Mouse (Mus musculus) CH12.LX (cell line): ENCODE data around the gene Slc6a5. TPM values are rescaled to one million over a fixed set of nuclear protein-coding genes. Genes with fewer than 3 reads are reported as not detected.

ENCODE experiments used
- DNase-seq: peaks from one replicate; pipeline ENCODE4 v3.0.0-alpha.2; 2013; ENCODE audit errors: extremely low read depth
- H3K27ac ChIP-seq: 2 replicates; pipeline ENCODE4 v1.5.1; 2012; ENCODE audit warnings: low read depth, mild to moderate bottlenecking, control low read depth, moderate library complexity; ENCODE audit not compliant: insufficient read depth
- H3K27me3 ChIP-seq: replicated peaks from 2 replicates; pipeline ENCODE3; 2012; ENCODE audit warnings: inconsistent platforms
- H3K36me3 ChIP-seq, 2 experiments: replicated peaks in 1 of 2; 2 replicates each; pipeline versions ENCODE3 to v1.6.1; 2012; ENCODE audit warnings: inconsistent platforms in 1 of 2, low read length in 1 of 2, mild to moderate bottlenecking in 1 of 2, mixed read lengths in 1 of 2, moderate library complexity in 1 of 2; ENCODE audit not compliant: control insufficient read depth in 1 of 2, insufficient read depth in 1 of 2
- H3K4me1 ChIP-seq, 2 experiments: 2 replicates each; pipeline ENCODE4 v1.6.1; 2012; ENCODE audit warnings: inconsistent platforms in 1 of 2, moderate library complexity in 1 of 2; ENCODE audit not compliant: insufficient read depth in 2 of 2, control insufficient read depth in 1 of 2
- H3K4me2 ChIP-seq: 2 replicates; pipeline ENCODE4 v1.6.1; 2012; ENCODE audit warnings: low read depth, mild to moderate bottlenecking, control low read depth; ENCODE audit not compliant: poor library complexity, insufficient read depth, severe bottlenecking
- H3K4me3 ChIP-seq, 3 experiments: fragments of 150-350 bp in 1 of 3; sonication (generic) in 1 of 3; replicated peaks in 1 of 3; 2 replicates each; pipeline versions ENCODE3 to v1.5.1; 2011 to 2012; ENCODE audit warnings: low read depth in 2 of 3, low read length in 2 of 3, mild to moderate bottlenecking in 2 of 3, moderate library complexity in 2 of 3, control low read depth in 1 of 3, improper control_type of control experiment in 1 of 3, inconsistent platforms in 1 of 3, mixed read lengths in 1 of 3; ENCODE audit not compliant: poor library complexity in 1 of 3
- H3K79me2 ChIP-seq: replicated peaks from 2 replicates; pipeline ENCODE4 v1.6.1; 2012; ENCODE audit warnings: mild to moderate bottlenecking, moderate library complexity; ENCODE audit not compliant: control insufficient read depth, poor library complexity, insufficient read depth, severe bottlenecking; ENCODE audit errors: extremely low read depth
- H3K9ac ChIP-seq: 2 replicates; pipeline ENCODE4 v1.6.1; 2012; ENCODE audit warnings: low read depth, mild to moderate bottlenecking, control low read depth, moderate library complexity; ENCODE audit not compliant: insufficient read depth
- H3K9me3 ChIP-seq: replicated peaks from 2 replicates; pipeline ENCODE3; 2012; ENCODE audit warnings: low read length, inconsistent platforms, mixed read lengths
- CHD1 ChIP-seq: IDR thresholded peaks from 2 replicates; pipeline ENCODE4 v1.6.1; 2012; ENCODE audit warnings: low read depth, low read length, improper control_type of control experiment, inconsistent platforms
- CHD2 ChIP-seq: IDR thresholded peaks from 2 replicates; pipeline ENCODE4 v1.6.1; 2011; ENCODE audit warnings: low read length, improper control_type of control experiment
- CTCF ChIP-seq, 2 experiments: IDR thresholded peaks in 1 of 2; conservative IDR thresholded peaks in 1 of 2; 2 replicates each; pipeline ENCODE4 v1.5.1; 2011 to 2012; ENCODE audit warnings: low read depth in 2 of 2, low read length in 2 of 2, improper control_type of control experiment in 1 of 2, inconsistent platforms in 1 of 2, mild to moderate bottlenecking in 1 of 2, moderate library complexity in 1 of 2
- ETS1 ChIP-seq: conservative IDR thresholded peaks from 2 replicates; pipeline ENCODE4 v1.6.1; 2012; ENCODE audit warnings: low read depth, mild to moderate bottlenecking, inconsistent platforms, low read length, improper control_type of control experiment, moderate library complexity
- IRF4 ChIP-seq: IDR thresholded peaks from 2 replicates; pipeline ENCODE4 v1.6.1; 2014; ENCODE audit warnings: low read depth, mild to moderate bottlenecking, inconsistent platforms, low read length, improper control_type of control experiment
- JUN ChIP-seq: IDR thresholded peaks from 2 replicates; pipeline ENCODE4 v1.6.1; 2011; ENCODE audit warnings: low read depth, mild to moderate bottlenecking, low read length, improper control_type of control experiment, moderate library complexity; ENCODE audit not compliant: insufficient read depth
- MAX ChIP-seq: IDR thresholded peaks from 2 replicates; pipeline ENCODE4 v1.6.1; 2011; ENCODE audit warnings: low read length, improper control_type of control experiment
- MYC ChIP-seq: IDR thresholded peaks from 2 replicates; pipeline ENCODE4 v1.6.1; 2011; ENCODE audit warnings: low read depth, mild to moderate bottlenecking, improper control_type of control experiment, low read length
- NRF1 ChIP-seq: IDR thresholded peaks from 2 replicates; pipeline ENCODE4 v1.6.1; 2014; ENCODE audit warnings: low read depth, mild to moderate bottlenecking, inconsistent platforms, low read length, improper control_type of control experiment, moderate library complexity
- PAX5 ChIP-seq: IDR thresholded peaks from 2 replicates; pipeline ENCODE4 v1.6.1; 2012; ENCODE audit warnings: low read length, inconsistent platforms, mixed read lengths
- POLR2AphosphoS2 ChIP-seq: IDR thresholded peaks from 2 replicates; pipeline ENCODE4 v1.6.1; 2011; ENCODE audit warnings: low read depth, low read length, improper control_type of control experiment
- SMC3 ChIP-seq: IDR thresholded peaks from 2 replicates; pipeline ENCODE4 v1.6.1; 2011; ENCODE audit warnings: low read depth, low read length, improper control_type of control experiment
- TBP ChIP-seq: conservative IDR thresholded peaks from 2 replicates; pipeline ENCODE4 v1.6.1; 2011; ENCODE audit warnings: low read depth, low read length, improper control_type of control experiment
- UBTF ChIP-seq: IDR thresholded peaks from 2 replicates; pipeline ENCODE4 v1.6.1; 2012; ENCODE audit warnings: low read depth, mild to moderate bottlenecking, inconsistent platforms, low read length, improper control_type of control experiment, moderate library complexity
- USF2 ChIP-seq: conservative IDR thresholded peaks from 2 replicates; pipeline ENCODE4 v1.6.1; 2011; ENCODE audit warnings: low read depth, low read length, improper control_type of control experiment
- ZC3H11A ChIP-seq: IDR thresholded peaks from 2 replicates; pipeline ENCODE4 v1.6.1; 2012; ENCODE audit warnings: low read depth, mild to moderate bottlenecking, inconsistent platforms, low read length, improper control_type of control experiment
- ZMIZ1 ChIP-seq: IDR thresholded peaks from 2 replicates; pipeline ENCODE4 v1.6.1; 2012; ENCODE audit warnings: low read depth, mild to moderate bottlenecking, inconsistent platforms, low read length, improper control_type of control experiment
- ZNF384 ChIP-seq: IDR thresholded peaks from 2 replicates; pipeline ENCODE4 v1.6.1; 2012; ENCODE audit warnings: low read depth, low read length, improper control_type of control experiment, inconsistent platforms
- dilution Hi-C: fragments of 300-500 bp; cut with MboI; formaldehyde crosslinking; loops from 2 replicates; pipeline ENCODE4 v1.14.3; 2020; ENCODE audit warnings: low sequenced_read_pairs; ENCODE audit not compliant: extremely low pct_unique_long_range_greater_than_20kb, extremely low pct_ligation_motif_present
- in situ Hi-C: fragments of 300-500 bp; cut with MboI; formaldehyde crosslinking; loops from 3 replicates; pipeline ENCODE4 v1.14.3; 2019; ENCODE audit warnings: low sequenced_read_pairs, low pct_ligation_motif_present, low pct_unique_long_range_greater_than_20kb, mixed read lengths
- polyA plus RNA-seq: library from polyadenylated mRNA; unstranded; fragments of >175 nt; gene quantifications from 2 replicates; pipeline ENCODE4 v1.2.1, GENCODE M21; 2012; ENCODE audit warnings: low read depth; ENCODE audit not compliant: insufficient read length
- total RNA-seq, 2 experiments: library from RNA; depleted of rRNA; stranded (reverse); fragments of 300-350 nt in 1 of 2; fragments of >200 nt in 1 of 2; gene quantifications; 2 replicates each; pipeline ENCODE4 v1.2.3; 2012 to 2014

The Slc6a5 gene
- total and polyA plus RNA-seq, 3 experiments, result not detected

- H3K27me3 ChIP-seq, result peaks cover 27% of the 10 kb centered on the region
- dilution Hi-C loops, result no loop called here
- H3K36me3 ChIP-seq, result no peaks in the 10 kb centered on the region
- H3K4me1 ChIP-seq, result no peaks in the 10 kb centered on the region
- no peak for TF ChIP-seq CHD2
- TF ChIP-seq UBTF, result no peak
- TF ChIP-seq ZMIZ1, result no peak
- TF ChIP-seq ZNF384, result no peak
- no peak for TF ChIP-seq CTCF (conservative IDR thresholded peaks at IDR 0.05 in 1 of 2, IDR thresholded peaks at IDR 0.05 in 1 of 2; ENCODE audit: low read depth in 2 of 2, low read length in 2 of 2)
- no peak for TF ChIP-seq JUN
- no peak for TF ChIP-seq PAX5
- no peak for TF ChIP-seq ETS1
- no peak for TF ChIP-seq ZC3H11A
- no peaks in the 10 kb centered on the region for H3K79me2 ChIP-seq
- H3K9ac ChIP-seq, result no peak overlapping the region
- in situ Hi-C loops, result no loop called here
- H3K4me3 ChIP-seq, result no peak overlapping the region
- no peak overlapping the region for H3K4me2 ChIP-seq
- H3K9me3 ChIP-seq, result no peaks in the 10 kb centered on the region
- H3K27ac ChIP-seq, result no peak overlapping the region
- no peak for DNase-seq
These were observed 47.2 kb downstream of the Slc6a5 start for GRCm38 (mm10) chr7:49957142-49957541.

- no peak for DNase-seq
- Histone ChIP-seq H3K4me1 (no peaks in the 10 kb centered on the region), H3K9ac (no peak overlapping the region), H3K9me3 (no peaks in the 10 kb centered on the region), H3K4me2 (no peak overlapping the region), H3K27ac (no peak overlapping the region), H3K36me3 (no peaks in the 10 kb centered on the region), H3K4me3 (no peak overlapping the region), H3K27me3 (peaks cover 29% of the 10 kb centered on the region), H3K79me2 (no peaks in the 10 kb centered on the region)
- in situ Hi-C loops, result no loop called here
- no peak for TF ChIP-seq POLR2AphosphoS2
- no peak for TF ChIP-seq IRF4
- no peak for TF ChIP-seq TBP
- TF ChIP-seq SMC3, result no peak
- TF ChIP-seq USF2, result no peak
- no peak for TF ChIP-seq MYC
- no peak for TF ChIP-seq PAX5
- TF ChIP-seq NRF1, result no peak
- TF ChIP-seq MAX, result no peak
- TF ChIP-seq CHD1, result no peak
- dilution Hi-C loops, result no loop called here
These were observed 53.8 kb downstream of the Slc6a5 start for GRCm38 (mm10) chr7:49963764-49964163.
